In genomic region chr1:95718794-95719193, GRCm38 (mm10) we compare ENCODE assay signal across 27 mouse cellular contexts.
"Had no signal": no experiment of that assay in that cellular context is flagged by ENCODE, and none has a peak within 500 bp of the region (broad histone marks: within the 10 kb centered on the region; RNA-seq: fewer than 3 reads in every experiment).

No protein-coding gene starts in this region.

- H3K27me3 ChIP-seq: embryonic facial prominence, embryonic 12.5 days; embryonic facial prominence, embryonic 13.5 days; embryonic facial prominence, embryonic 15.5 days; forebrain, embryonic 12.5 days; forebrain, embryonic 13.5 days; forebrain, embryonic 15.5 days had no signal

- H3K9ac ChIP-seq: embryonic facial prominence, embryonic 12.5 days; embryonic facial prominence, embryonic 13.5 days; embryonic facial prominence, embryonic 15.5 days; forebrain, embryonic 12.5 days; forebrain, embryonic 13.5 days; forebrain, embryonic 15.5 days; forebrain, postnatal 0 days had no signal

- H3K4me1 ChIP-seq: embryonic facial prominence, embryonic 10.5 days; embryonic facial prominence, embryonic 12.5 days; embryonic facial prominence, embryonic 13.5 days; embryonic facial prominence, embryonic 15.5 days; forebrain, embryonic 10.5 days; forebrain, embryonic 12.5 days; forebrain, embryonic 13.5 days; forebrain, embryonic 15.5 days had no signal

- H3K27ac ChIP-seq: embryonic facial prominence, embryonic 10.5 days; embryonic facial prominence, embryonic 12.5 days; embryonic facial prominence, embryonic 13.5 days; embryonic facial prominence, embryonic 15.5 days; forebrain, embryonic 10.5 days; forebrain, embryonic 12.5 days; forebrain, embryonic 13.5 days; forebrain, embryonic 15.5 days; gastrocnemius, adult 2 months; heart, adult 2 months had no signal

- H3K9me3 ChIP-seq: embryonic facial prominence, embryonic 10.5 days; embryonic facial prominence, embryonic 12.5 days; embryonic facial prominence, embryonic 13.5 days; embryonic facial prominence, embryonic 15.5 days; forebrain, embryonic 10.5 days; forebrain, embryonic 12.5 days; forebrain, embryonic 13.5 days; forebrain, embryonic 15.5 days had no signal

- H3K36me3 ChIP-seq: embryonic facial prominence, embryonic 10.5 days; embryonic facial prominence, embryonic 12.5 days; embryonic facial prominence, embryonic 13.5 days; embryonic facial prominence, embryonic 15.5 days; forebrain, embryonic 10.5 days; forebrain, embryonic 12.5 days; forebrain, embryonic 15.5 days had no signal

- ATAC-seq: forebrain, embryonic 13.5 days; forebrain, embryonic 14.5 days; forebrain, embryonic 15.5 days; forebrain, embryonic 16.5 days; forebrain, postnatal 0 days had no signal

- H3K4me3 ChIP-seq: embryonic facial prominence, embryonic 10.5 days; embryonic facial prominence, embryonic 12.5 days; embryonic facial prominence, embryonic 13.5 days; embryonic facial prominence, embryonic 15.5 days; erythroblast, embryonic 14.5 days; forebrain, embryonic 10.5 days; forebrain, embryonic 12.5 days; forebrain, embryonic 13.5 days; forebrain, embryonic 15.5 days; gastrocnemius, adult 2 months; heart, adult 2 months had no signal

- H3K4me2 ChIP-seq: embryonic facial prominence, embryonic 12.5 days; embryonic facial prominence, embryonic 13.5 days; embryonic facial prominence, embryonic 15.5 days; forebrain, embryonic 12.5 days; forebrain, embryonic 13.5 days; forebrain, embryonic 15.5 days had no signal

- DNase-seq: cerebellum, adult 8-10 months; cerebellum, adult 9-10 months; cerebellum, adult 9-11 months; cerebellum, postnatal 10 days; cerebellum, postnatal 14 days; cerebellum, postnatal 25 days; embryo, embryonic 11 days; forebrain, postnatal 0 days; gastrocnemius, adult 2 months; gastrocnemius, postnatal 10 days; gastrocnemius, postnatal 14 days; gastrocnemius, postnatal 25 days; gastrocnemius, postnatal 36 days; heart, adult 11 months; heart, adult 18-20 months; heart, adult 2 months had no signal
